ENCODE assay signal across 14 mouse cellular contexts in the genomic region with DNA sequence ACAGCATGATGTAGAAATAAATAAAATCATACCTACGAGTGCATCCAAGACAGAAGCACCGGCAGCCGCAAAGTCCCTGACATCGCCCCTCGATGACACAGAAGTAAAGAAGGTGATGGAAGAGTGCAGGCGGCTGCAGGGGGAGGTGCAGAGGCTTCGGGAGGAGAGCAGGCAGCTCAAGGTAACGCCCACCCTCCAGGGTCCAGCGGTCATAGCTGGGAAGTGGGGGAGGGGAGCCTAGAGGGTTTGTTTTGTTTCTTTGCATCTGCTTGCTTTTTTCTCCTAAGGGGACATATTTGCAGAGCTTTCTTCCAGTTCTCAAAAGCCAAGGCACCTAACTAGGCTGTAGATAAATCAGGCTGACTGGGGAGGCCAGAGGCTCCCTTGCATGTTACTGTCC. TPM values are rescaled to one million over a fixed set of nuclear protein-coding genes. Genes with fewer than 3 reads are reported as not detected.
A peak's percentile ranks its signal among the peaks of the same experiment; 100 is the strongest.
DNase-seq lines count a peak whose midpoint lies in the region; ATAC-seq and TF ChIP-seq lines count a peak whose summit lies in the region.
"Had no signal": no experiment of that assay in that cellular context is flagged by ENCODE, and none has a peak within 500 bp of the region (broad histone marks: within the 10 kb centered on the region; RNA-seq: fewer than 3 reads in every experiment).

No protein-coding gene starts in this region.

- peak overlapping the region; percentile 80 for H3K27ac ChIP-seq in hindbrain, embryonic 11.5 days (ENCODE audit: low read depth, low read length)
- H3K27ac ChIP-seq in hindbrain, postnatal 0 days = no peak overlapping the region
- peak overlapping the region; percentile 23; the same call in 1 of the 2 replicates for H3K27ac ChIP-seq in forebrain, embryonic 15.5 days (replicated peaks)
- peak overlapping the region; percentile 78 for H3K27ac ChIP-seq in midbrain, embryonic 15.5 days
- H3K27ac ChIP-seq in intestine, postnatal 0 days (ENCODE audit: low read depth, low read length) = no peak overlapping the region
- H3K27ac ChIP-seq: lung, embryonic 15.5 days had no signal

- H3K9me3 ChIP-seq in hindbrain, embryonic 11.5 days (ENCODE audit: control insufficient read depth, low read length) = no peaks in the 10 kb centered on the region
- H3K9me3 ChIP-seq in hindbrain, postnatal 0 days (ENCODE audit: low read length) = no peaks in the 10 kb centered on the region
- H3K9me3 ChIP-seq in forebrain, embryonic 15.5 days = no peaks in the 10 kb centered on the region
- H3K9me3 ChIP-seq in midbrain, embryonic 15.5 days = no peaks in the 10 kb centered on the region
- no peaks in the 10 kb centered on the region for H3K9me3 ChIP-seq in intestine, postnatal 0 days (ENCODE audit: control insufficient read depth)
- H3K9me3 ChIP-seq: lung, embryonic 15.5 days had no signal

- H3K4me3 ChIP-seq in hindbrain, embryonic 11.5 days (ENCODE audit: low read depth, low read length) = no peak overlapping the region
- no peak overlapping the region for H3K4me3 ChIP-seq in hindbrain, postnatal 0 days (ENCODE audit: low read length)
- no peak overlapping the region for H3K4me3 ChIP-seq in forebrain, embryonic 15.5 days
- no peak overlapping the region for H3K4me3 ChIP-seq in midbrain, embryonic 15.5 days
- no peak overlapping the region for H3K4me3 ChIP-seq in intestine, postnatal 0 days (ENCODE audit: low read depth, low read length)
- H3K4me3 ChIP-seq: lung, embryonic 15.5 days had no signal

- H3K4me1 ChIP-seq in hindbrain, embryonic 11.5 days (replicated peaks; ENCODE audit: control insufficient read depth, insufficient read depth, low read length) = peaks cover 11% of the 10 kb centered on the region
- H3K4me1 ChIP-seq in hindbrain, postnatal 0 days (ENCODE audit: insufficient read depth, low read length) = peaks cover 15% of the 10 kb centered on the region
- H3K4me1 ChIP-seq in forebrain, embryonic 15.5 days = peaks cover 39% of the 10 kb centered on the region
- H3K4me1 ChIP-seq in midbrain, embryonic 15.5 days = peaks cover 57% of the 10 kb centered on the region
- no peaks in the 10 kb centered on the region for H3K4me1 ChIP-seq in intestine, postnatal 0 days (replicated peaks; ENCODE audit: control insufficient read depth, insufficient read depth, low read length)
- H3K4me1 ChIP-seq: lung, embryonic 15.5 days had no signal

- 0 out of 2 replicates have a peak overlapping the region, but pooled peaks have one; percentile 11 for H3K9ac ChIP-seq in hindbrain, embryonic 11.5 days (ENCODE audit: low read depth, low read length)
- no peak overlapping the region for H3K9ac ChIP-seq in hindbrain, postnatal 0 days (replicated peaks; ENCODE audit: low read length)
- H3K9ac ChIP-seq in forebrain, embryonic 15.5 days (replicated peaks) = no peak overlapping the region
- H3K9ac ChIP-seq in midbrain, embryonic 15.5 days = no peak overlapping the region
- H3K9ac ChIP-seq in intestine, postnatal 0 days (ENCODE audit: low read depth, low read length) = no peak overlapping the region
- H3K9ac ChIP-seq: lung, embryonic 15.5 days had no signal

- 4% methylated on average over 9 of the region's 9 CpGs for WGBS in hindbrain, embryonic 11.5 days
- WGBS in hindbrain, postnatal 0 days = 25% methylated on average over 9 of the region's 9 CpGs
- 10% methylated on average over 9 of the region's 9 CpGs for WGBS in forebrain, embryonic 15.5 days
- WGBS in midbrain, embryonic 15.5 days = 9% methylated on average over 9 of the region's 9 CpGs
- WGBS in intestine, postnatal 0 days = 44% methylated on average over 9 of the region's 9 CpGs

- H3K36me3 ChIP-seq in hindbrain, embryonic 11.5 days (ENCODE audit: control insufficient read depth, insufficient read depth, low read length) = no peaks in the 10 kb centered on the region
- H3K36me3 ChIP-seq in hindbrain, postnatal 0 days (ENCODE audit: insufficient read depth, low read length) = peaks cover 11% of the 10 kb centered on the region; the same call in 1 of the 2 replicates
- peaks cover 12% of the 10 kb centered on the region for H3K36me3 ChIP-seq in forebrain, embryonic 15.5 days
- peaks cover 9% of the 10 kb centered on the region; the same call in 1 of the 2 replicates for H3K36me3 ChIP-seq in midbrain, embryonic 15.5 days (replicated peaks)
- peaks cover 42% of the 10 kb centered on the region for H3K36me3 ChIP-seq in intestine, postnatal 0 days (ENCODE audit: control insufficient read depth, insufficient read depth)

- no peak overlapping the region for H3K4me2 ChIP-seq in hindbrain, embryonic 11.5 days (replicated peaks; ENCODE audit: low read depth, low read length)
- no peak overlapping the region for H3K4me2 ChIP-seq in hindbrain, postnatal 0 days (ENCODE audit: low read depth, low read length)
- no peak overlapping the region for H3K4me2 ChIP-seq in forebrain, embryonic 15.5 days (replicated peaks)
- H3K4me2 ChIP-seq in midbrain, embryonic 15.5 days = no peak overlapping the region
- H3K4me2 ChIP-seq in intestine, postnatal 0 days (replicated peaks; ENCODE audit: low read depth) = no peak overlapping the region
- H3K4me2 ChIP-seq: lung, embryonic 15.5 days had no signal

- H3K27me3 ChIP-seq in hindbrain, embryonic 11.5 days (ENCODE audit: control insufficient read depth, insufficient read depth, low read length) = no peaks in the 10 kb centered on the region
- H3K27me3 ChIP-seq in hindbrain, postnatal 0 days (ENCODE audit: insufficient read depth, low read length) = no peaks in the 10 kb centered on the region
- H3K27me3 ChIP-seq in forebrain, embryonic 15.5 days = no peaks in the 10 kb centered on the region
- no peaks in the 10 kb centered on the region for H3K27me3 ChIP-seq in midbrain, embryonic 15.5 days (replicated peaks)
- no peaks in the 10 kb centered on the region for H3K27me3 ChIP-seq in intestine, postnatal 0 days (replicated peaks; ENCODE audit: control insufficient read depth, insufficient read depth, low read length)
- H3K27me3 ChIP-seq: lung, embryonic 15.5 days had no signal

- DNase-seq in hindbrain, embryonic 11.5 days (ENCODE audit: low spot score) = peak; percentile 69
- DNase-seq in hindbrain, postnatal 0 days (ENCODE audit: low spot score) = no peak
- DNase-seq in ZHBTc4 (ENCODE audit: low read depth, low spot score) = peak; percentile 48
- DNase-seq in right cerebral cortex, postnatal 14 days = no peak
- no peak for DNase-seq in cerebellum, postnatal 10 days
- DNase-seq: cerebellum, postnatal 14 days had no signal

- ATAC-seq in hindbrain, embryonic 11.5 days (ENCODE audit: low FRiP score) = peak; percentile 63; the same call in 1 of the 2 replicates
- no peak for ATAC-seq in hindbrain, postnatal 0 days
- no peak for ATAC-seq in forebrain, embryonic 15.5 days (replicated peaks)
- ATAC-seq in midbrain, embryonic 15.5 days (replicated peaks) = no peak
- ATAC-seq in intestine, postnatal 0 days = no peak
- ATAC-seq: intestine, embryonic 16.5 days had no signal

- no peak for TF ChIP-seq CTCF in hindbrain, postnatal 0 days (IDR thresholded peaks at IDR 0.05; ENCODE audit: low read depth)
- TF ChIP-seq CTCF in intestine, postnatal 0 days (IDR thresholded peaks at IDR 0.05; ENCODE audit: low read depth) = no peak

RNA-seq across cellular contexts. Expression of a gene that starts 38.8 kb away (rescaled TPM):
- 16.1 and 18.1 TPM in 2 replicates for polyA plus RNA-seq in hindbrain, embryonic 11.5 days (2014; fragmentation: Nextera tagmentation; extraction: Ambion mirVana)
- total RNA-seq in hindbrain, postnatal 0 days (2014; rRNA removed) = 31.4 and 34.1 TPM in 2 replicates
- polyA plus RNA-seq in hindbrain, postnatal 0 days (2015; fragmentation: Nextera tagmentation; extraction: Ambion mirVana) = 15.8 and 18.8 TPM in 2 replicates
- polyA plus RNA-seq in forebrain, embryonic 15.5 days (2015; fragmentation: Nextera tagmentation; extraction: Ambion mirVana) = 8.7 and 15.7 TPM in 2 replicates
- 10.8 and 14.3 TPM in 2 replicates for polyA plus RNA-seq in midbrain, embryonic 15.5 days (2015; fragmentation: Nextera tagmentation; extraction: Ambion mirVana)
- 13.5 and 14.9 TPM in 2 replicates for polyA plus RNA-seq in intestine, postnatal 0 days (2015; fragmentation: Nextera tagmentation; extraction: Ambion mirVana)

RNA-seq across cellular contexts. Expression of a gene that starts 56.9 kb away (rescaled TPM):
- not detected in 2 replicates for polyA plus RNA-seq in hindbrain, embryonic 11.5 days (2014; fragmentation: Nextera tagmentation; extraction: Ambion mirVana)
- total RNA-seq in hindbrain, postnatal 0 days (2014; rRNA removed) = not detected in 2 replicates
- not detected in 2 replicates for polyA plus RNA-seq in hindbrain, postnatal 0 days (2015; fragmentation: Nextera tagmentation; extraction: Ambion mirVana)
- not detected in 2 replicates for polyA plus RNA-seq in forebrain, embryonic 15.5 days (2015; fragmentation: Nextera tagmentation; extraction: Ambion mirVana)
- 0.19 TPM in 1 of 2 replicates, not detected in the other for polyA plus RNA-seq in midbrain, embryonic 15.5 days (2015; fragmentation: Nextera tagmentation; extraction: Ambion mirVana)
- not detected in 2 replicates for polyA plus RNA-seq in intestine, postnatal 0 days (2015; fragmentation: Nextera tagmentation; extraction: Ambion mirVana)
- total RNA-seq: left cerebral cortex, postnatal 36 days; monocyte, adult 5-6 weeks had no signal
- polyA plus RNA-seq: C2C12; intestine, embryonic 16.5 days; lung, embryonic 15.5 days had no signal

Comparison
In these comparisons a context has a peak if more than half of its experiments do, and no peak if none do; other contexts are left out.
1. DNase-seq: peak in hindbrain, embryonic 11.5 days (single experiment) and ZHBTc4 (single experiment); none in hindbrain, postnatal 0 days (single experiment), right cerebral cortex, postnatal 14 days (single experiment) and cerebellum, postnatal 10 days (0 of 2).
2. H3K27ac ChIP-seq: peak in hindbrain, embryonic 11.5 days (single experiment), forebrain, embryonic 15.5 days (single experiment) and midbrain, embryonic 15.5 days (single experiment); none in hindbrain, postnatal 0 days (single experiment) and intestine, postnatal 0 days (single experiment).